Mouse (Mus musculus) ovary, adult 18-20 months (tissue): ENCODE results near the gene Ube2v1.

Source experiments
- DNase-seq: peaks from one replicate; pipeline ENCODE4 v3.0.0; 2022; ENCODE audit warnings: low spot score, mixed read lengths

The Ube2v1 gene

GRCm38 (mm10) chr2:167631591-167632448 lies at the start of gene Ube2v1:
Ube2v1 (minus strand) TSS chr2:167632095.
- peak; percentile 95 for DNase-seq

GRCm38 (mm10) chr2:167680657-167681056 lies 48.8 kb upstream of the Ube2v1 start:
- DNase-seq = no peak

GRCm38 (mm10) chr2:167679902-167680430 lies 48.1 kb upstream of the Ube2v1 start:
- no peak for DNase-seq

GRCm38 (mm10) chr2:167678600-167678999 lies 46.7 kb upstream of the Ube2v1 start:
- no peak for DNase-seq

GRCm38 (mm10) chr2:167675120-167675909 lies 43.4 kb upstream of the Ube2v1 start:
- DNase-seq = no peak

GRCm38 (mm10) chr2:167672212-167672685 lies 40.4 kb upstream of the Ube2v1 start:
- DNase-seq = no peak

- no peak for DNase-seq
Measured at GRCm38 (mm10) chr2:167671101-167671633, 39.3 kb upstream of the Ube2v1 start.

GRCm38 (mm10) chr2:167669398-167669797 lies 37.5 kb upstream of the Ube2v1 start:
- DNase-seq = no peak

- DNase-seq = no peak
Measured at GRCm38 (mm10) chr2:167668426-167668825, 36.5 kb upstream of the Ube2v1 start.

GRCm38 (mm10) chr2:167665972-167666713 lies 34.2 kb upstream of the Ube2v1 start:
- DNase-seq = no peak

GRCm38 (mm10) chr2:167662713-167663112 lies 30.8 kb upstream of the Ube2v1 start:
- DNase-seq = no peak

GRCm38 (mm10) chr2:167661270-167662203 lies 29.6 kb upstream of the Ube2v1 start, which contains the start of gene Gm20431:
Gm20431 (minus strand) TSS chr2:167661496.
- DNase-seq = peak; percentile 92

GRCm38 (mm10) chr2:167660611-167660971 lies 28.7 kb upstream of the Ube2v1 start:
- no peak for DNase-seq

- peak; percentile 55 for DNase-seq
Measured at GRCm38 (mm10) chr2:167659847-167660610, 28.1 kb upstream of the Ube2v1 start.

GRCm38 (mm10) chr2:167659177-167659846 lies 27.4 kb upstream of the Ube2v1 start:
- no peak for DNase-seq

GRCm38 (mm10) chr2:167658712-167659111 lies 26.8 kb upstream of the Ube2v1 start:
- no peak for DNase-seq

GRCm38 (mm10) chr2:167657973-167658372 lies 26.1 kb upstream of the Ube2v1 start:
- no peak for DNase-seq

GRCm38 (mm10) chr2:167656629-167657478 lies 25.0 kb upstream of the Ube2v1 start:
- DNase-seq = no peak
